Mouse (Mus musculus): ENCODE measurements around the gene Cep135. TPM values are rescaled to one million over a fixed set of nuclear protein-coding genes. Genes with fewer than 3 reads are reported as not detected.
A peak's percentile ranks its signal among the peaks of the same experiment; 100 is the strongest.

Gene Cep135
- total RNA-seq, 2 experiments from 2014 or later, result 5.4 to 7.2 TPM

DNA sequence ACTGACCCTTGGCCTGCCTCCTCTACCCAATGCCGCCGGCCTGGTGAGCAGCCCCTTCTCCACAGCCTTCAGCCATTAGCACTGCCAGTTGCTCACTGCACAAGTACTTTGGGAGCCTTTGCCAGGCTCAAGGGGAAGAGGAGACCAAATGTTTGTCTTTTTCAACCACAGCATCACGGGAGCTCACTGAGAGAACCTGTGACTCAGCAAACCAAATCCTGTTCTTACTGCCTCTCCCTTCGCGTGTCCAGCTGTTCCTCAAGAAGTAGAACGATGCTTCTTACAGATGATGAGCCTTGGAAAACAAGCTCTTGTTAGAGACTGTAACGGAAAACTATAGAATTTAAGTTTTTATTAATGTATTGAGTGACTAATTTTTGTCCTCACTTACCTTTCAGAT, 55.7 kb downstream of the Cep135 start:
- DNase-seq (ENCODE audit: low spot score in 2 of 2), result no peak

DNA sequence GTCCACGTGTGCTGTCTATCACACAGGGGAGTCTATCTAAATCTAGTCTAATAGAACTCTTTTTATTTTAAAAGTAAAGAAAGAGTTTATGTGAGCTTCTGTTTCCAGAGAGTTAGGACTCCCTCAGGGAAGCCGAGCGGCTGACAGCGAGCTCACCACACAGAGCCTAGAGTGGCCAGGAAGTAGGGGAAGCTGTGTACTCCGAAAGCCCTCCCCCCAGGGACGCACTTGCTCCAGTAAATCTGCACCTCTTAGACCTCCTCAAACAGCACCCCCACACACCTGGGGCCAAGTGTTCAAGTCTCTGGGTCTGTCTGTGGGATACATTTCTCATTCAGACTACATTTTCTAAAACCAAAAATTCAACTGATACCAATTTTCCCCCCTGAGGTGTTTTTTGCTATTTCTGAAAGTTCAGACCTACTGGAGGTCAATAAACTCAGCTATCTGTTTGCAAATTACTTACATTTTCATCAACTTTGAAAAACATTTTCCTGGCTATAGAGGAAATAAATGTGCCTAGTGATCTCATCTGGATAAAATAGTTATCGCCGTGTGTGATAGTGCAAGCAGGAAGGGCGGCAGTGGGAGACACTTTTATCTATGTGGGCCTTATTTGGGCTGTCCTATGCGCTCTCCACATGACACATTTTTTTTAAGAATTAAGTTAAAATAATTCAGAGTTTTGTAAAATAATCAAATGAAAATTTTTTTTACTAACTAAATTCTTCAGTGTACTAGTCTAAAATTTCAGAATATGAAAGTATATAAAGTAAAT, 56.8 kb downstream of the Cep135 start:
- no peak for DNase-seq (ENCODE audit: low spot score in 2 of 2)

DNA sequence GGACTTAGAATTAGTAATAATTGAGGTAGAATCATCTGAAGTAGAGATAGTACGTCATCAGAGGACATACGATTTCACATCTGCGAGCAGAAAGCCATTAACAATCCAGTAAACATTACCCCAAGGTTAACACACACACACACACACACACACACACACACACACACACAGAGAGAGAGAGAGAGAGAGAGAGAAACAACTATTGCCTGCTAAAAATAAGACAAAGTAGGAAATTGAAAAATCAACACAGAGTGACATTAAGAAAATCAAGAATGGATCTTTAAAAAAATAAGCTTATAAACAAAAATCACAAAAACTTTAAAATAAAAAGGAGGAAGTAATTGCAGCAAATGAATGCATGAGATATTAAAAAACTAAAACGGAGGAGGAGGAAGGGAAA, 61.4 kb downstream of the Cep135 start:
- no peak for DNase-seq (ENCODE audit: low spot score in 2 of 2)

DNA sequence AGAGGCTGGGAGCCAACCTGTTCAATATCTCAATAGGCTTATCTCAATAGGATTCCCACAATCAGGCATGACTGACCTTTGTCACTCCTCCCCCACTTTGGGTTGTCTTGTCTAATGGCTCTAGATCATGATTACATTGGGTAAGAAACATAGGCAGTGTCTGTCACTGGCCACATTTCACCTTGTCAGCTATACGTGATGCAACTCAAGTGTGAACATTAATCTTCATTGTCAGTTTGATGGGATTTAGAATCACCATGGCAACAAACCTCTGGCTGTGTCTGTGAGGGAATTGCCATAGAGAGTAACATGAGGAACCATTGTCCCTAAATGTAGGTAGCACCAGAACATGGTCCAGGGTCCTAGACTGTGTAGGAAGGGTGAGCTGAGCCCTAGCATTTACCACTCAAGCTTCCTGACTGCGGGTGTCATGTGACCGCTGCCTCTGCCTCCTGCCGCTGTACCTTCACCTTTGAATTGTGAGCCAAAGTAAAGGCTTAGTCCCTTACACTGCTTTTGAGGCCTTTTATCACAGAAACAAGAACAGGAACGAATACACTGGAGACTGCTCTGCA, 62.7 kb downstream of the Cep135 start:
- DNase-seq (ENCODE audit: low spot score in 2 of 2), result no peak

DNA sequence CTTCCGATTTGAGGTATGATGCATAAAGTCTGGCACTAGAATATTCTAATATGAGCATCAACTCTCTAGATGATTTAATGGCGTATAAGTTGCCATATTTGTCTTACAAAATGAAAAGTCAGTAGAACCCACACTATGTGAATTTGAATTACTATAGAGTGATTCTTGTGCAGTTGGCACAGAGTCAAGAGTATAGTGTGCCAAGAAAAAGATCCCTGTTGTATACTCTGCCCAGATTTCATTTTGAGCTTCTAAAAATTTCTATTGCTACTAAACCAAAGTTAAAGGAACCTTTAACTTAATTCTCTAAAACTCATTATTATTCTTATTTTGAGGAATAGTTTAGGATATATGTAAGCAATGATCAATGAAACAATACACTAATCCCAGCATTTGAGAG, 67.7 kb downstream of the Cep135 start, which contains the start of gene C530008M17Rik:
C530008M17Rik (plus strand) TSS at position 301 of the 400 bp plus-strand sequence.
- DNase-seq (ENCODE audit: low spot score in 2 of 2), result no peak

DNA sequence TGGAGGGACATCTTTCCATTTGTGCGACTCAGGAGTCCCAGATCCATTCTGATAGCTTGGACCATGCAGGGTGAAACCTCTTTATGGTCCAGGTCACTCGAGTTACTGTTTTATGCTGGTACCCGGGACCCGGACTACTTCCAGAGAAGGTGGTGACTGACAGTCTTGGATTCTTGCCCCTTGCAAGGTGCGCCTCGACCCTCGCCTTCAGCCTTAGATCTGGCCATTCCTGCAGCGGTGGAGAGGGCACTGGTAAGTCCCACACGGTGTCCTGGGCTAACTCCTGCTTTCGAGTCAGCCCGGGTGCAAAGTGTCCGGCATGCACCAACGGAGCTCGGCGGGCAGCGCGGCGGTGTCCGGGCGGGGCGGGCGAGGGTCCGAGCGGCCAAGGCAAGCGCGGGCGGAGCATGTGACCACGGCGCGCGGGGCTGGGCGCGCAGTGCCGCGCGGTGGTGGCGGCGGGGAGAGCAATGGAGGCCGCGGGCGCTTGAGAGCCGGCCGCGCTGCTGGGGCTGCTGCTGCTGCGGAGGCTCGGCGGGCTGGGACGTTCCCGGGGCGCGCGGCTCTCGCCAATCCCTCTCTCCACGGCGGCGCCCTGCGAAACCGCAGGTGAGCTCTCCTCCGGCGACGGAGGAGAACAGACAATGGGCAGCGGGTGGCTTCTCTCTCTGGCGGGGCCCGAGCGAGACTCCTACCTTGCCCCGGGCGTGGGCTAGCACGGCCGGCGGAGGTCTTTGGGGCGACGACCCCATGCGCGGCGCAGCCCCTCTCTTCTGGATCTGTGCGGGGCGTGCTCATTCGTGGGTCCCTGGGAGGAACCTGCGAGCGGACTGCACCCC, 69.0 kb downstream of the Cep135 start:
- peak; percentile 67 to 81 for DNase-seq (ENCODE audit: low spot score in 2 of 2)

DNA sequence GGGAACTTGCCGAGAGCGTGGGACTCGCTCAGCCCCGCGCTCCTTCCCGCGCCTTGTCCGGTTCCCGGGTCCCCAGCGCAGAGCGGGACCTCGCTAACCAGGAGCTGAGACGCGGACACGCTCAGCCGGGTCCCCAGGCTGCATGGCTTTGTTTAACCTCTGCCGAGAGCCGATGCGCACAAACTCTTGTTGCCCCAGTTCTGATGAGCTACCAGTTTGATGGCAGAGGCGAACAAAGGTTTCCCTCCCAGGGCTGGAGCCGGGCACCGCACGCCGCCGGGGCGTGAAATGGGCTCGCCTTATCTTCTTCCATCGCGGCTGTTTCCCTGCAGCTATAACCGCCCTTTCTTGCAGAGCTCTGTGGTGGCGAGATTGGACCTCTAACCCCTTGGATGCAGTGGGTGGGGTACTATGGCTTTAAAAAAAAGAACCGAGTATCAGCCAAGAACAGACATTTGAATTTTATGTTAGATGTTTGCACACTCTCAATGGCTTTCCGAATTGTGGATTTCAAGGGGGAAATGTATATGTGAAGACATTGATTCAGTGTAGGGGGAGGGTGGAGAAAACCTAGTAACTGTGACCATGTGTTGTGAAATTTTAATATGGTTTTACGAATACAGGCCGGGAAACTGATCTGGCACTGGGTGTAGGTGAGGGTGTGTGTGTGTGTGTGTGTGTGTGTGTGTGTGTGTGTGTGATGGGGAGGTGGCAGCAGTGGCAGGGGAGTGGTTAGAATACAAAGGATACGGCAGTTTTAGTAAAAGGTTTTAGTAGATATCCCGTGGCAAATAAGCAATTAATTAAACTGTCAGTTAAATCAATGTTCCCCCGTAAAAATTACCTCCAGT, 69.8 kb downstream of the Cep135 start:
- DNase-seq (ENCODE audit: low spot score in 2 of 2), result peak; percentile 25 to 41

DNA sequence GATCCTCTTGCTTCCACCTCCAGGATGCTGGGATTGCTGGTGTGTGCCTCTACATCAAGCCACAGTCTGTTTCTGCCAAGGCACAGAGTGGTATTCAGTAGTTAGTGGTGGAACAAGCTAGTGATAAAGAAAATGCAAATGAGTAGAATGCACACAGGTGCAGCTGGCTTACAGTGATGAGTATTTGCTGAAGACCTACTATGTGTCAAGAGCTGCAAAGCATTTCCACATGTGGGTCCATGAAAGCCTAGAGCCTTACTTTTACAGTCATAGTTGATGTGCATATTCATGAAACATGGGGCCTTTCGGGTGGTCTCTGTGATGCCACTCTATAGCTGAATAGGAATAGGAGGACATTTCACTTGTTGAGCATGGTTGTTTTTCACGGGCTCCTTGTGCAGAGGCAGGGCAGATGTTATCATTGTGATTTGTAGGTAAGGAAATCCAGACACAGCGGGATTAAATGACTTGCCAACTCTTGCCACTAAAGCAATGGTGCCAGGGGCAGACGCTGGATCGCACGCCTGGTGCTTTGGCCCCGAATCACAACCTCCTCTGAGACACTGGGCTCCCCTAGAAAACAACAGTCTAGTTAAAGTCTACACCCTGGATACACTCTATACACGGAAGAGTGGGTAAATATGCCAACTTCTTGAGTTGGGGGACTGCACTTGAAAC, 71.6 kb downstream of the Cep135 start:
- no peak for DNase-seq (ENCODE audit: low spot score in 2 of 2)

DNA sequence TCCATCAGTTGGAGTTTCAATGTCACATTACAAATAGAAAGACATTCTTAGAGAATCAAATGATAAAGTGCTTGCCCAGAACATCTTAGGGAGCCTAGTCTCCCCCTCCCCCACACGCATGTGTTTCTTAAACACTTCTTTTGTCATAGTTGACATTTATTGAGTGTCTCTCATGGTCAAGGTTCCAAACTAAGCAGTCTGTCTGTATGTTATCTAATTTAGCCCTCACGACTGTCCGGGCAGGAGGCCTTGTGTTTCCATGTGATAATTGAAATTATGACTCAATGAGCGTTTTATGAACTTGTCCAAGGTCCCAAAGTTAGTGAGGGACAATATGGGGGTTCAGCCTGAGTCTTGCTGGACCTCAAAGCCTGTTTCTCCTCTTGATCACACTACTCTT, 72.8 kb downstream of the Cep135 start:
- no peak for DNase-seq (ENCODE audit: low spot score in 2 of 2)

DNA sequence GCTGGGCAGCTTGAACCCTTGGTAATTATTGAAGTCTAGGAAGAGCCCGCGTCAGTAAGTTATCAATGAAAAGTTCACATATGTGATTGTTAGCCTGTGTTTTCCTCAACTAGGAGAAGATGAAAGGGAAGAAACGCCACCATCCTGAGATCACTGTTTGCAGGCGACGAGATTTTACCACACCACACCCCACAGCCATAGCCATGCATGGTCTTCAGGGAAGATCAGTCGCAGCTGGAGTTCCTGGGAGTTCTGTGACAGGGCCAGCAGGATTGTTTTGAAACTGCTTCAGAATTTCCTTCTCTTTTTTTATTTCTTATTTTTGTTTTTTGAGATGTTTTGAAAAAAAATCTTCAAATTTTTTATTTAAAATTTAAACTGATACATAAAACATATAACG, 76.4 kb downstream of the Cep135 start:
- DNase-seq (ENCODE audit: low spot score in 2 of 2), result no peak

DNA sequence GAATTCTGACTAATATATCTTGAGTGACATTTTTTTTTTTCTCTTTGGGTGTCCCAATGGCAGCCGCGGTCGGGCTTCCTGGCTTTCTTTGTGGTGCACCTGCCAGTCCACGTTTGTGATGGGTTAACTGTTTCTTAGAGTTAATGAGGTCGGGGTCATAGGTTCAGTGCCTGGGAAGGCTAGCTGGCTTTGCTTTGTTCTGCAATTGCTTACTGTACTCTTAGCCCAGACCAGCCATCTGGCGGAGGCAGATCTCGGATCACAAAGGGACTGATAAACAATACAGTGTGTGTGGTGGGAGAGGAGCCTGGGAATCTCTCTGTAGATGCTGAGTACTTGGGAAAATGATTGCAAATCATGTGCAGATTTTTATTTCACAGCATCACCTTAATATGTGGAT, 76.9 kb downstream of the Cep135 start:
- no peak for DNase-seq (ENCODE audit: low spot score in 2 of 2)

DNA sequence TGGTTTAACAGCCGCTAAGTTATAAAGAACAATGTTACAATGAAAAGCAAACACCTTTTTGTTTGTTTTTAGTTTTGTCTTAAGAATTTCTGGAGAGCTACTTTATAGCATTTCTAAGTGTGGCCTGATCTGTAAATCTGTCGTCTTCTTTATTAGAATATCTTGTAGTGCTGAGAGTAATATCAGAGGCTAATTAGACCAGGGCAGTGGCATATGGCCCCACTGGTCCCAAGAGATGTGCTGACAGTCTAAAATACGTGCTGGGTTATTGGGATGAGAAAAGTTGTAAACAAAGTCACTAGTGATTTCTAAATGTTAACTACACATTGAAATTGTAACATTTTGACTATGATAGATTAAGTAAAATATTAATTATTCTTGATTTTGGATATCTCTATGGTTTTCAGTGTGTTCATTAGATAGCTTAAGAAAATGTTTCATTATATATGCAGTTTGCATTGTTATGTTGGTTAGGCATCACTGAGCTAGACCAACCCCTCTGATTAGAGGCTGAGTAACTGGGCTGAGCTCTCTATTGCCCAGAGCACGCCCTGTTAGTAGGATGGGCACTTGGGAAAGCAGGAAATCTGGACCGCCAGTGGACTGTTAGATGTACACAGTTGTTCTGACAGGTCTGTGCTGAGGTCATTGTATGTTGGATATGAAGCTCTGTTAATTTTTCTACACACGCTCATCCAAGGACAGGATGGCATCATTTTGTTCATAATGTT, 77.7 kb downstream of the Cep135 start:
- no peak for DNase-seq (ENCODE audit: low spot score in 2 of 2)

DNA sequence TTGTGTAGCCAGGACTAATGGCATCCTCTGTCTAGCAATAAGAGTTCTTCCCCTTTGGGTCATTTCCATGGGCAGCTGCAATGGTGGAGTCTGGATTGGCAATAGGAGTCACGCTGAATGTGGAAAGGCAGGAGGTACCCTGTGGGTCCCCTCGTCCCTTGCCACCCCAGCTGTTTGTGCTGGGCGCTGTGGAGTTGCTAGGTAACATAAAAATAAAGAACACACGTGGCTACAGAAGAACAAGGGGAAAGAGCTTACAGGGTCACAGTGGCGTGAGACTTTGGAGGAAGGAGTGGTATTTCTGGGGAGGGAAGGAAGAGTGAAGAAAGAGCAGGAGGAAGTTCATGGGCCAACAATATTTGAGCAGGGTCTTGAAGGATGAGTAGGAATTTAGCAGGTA, 79.6 kb downstream of the Cep135 start:
- DNase-seq (ENCODE audit: low spot score in 2 of 2), result no peak

DNA sequence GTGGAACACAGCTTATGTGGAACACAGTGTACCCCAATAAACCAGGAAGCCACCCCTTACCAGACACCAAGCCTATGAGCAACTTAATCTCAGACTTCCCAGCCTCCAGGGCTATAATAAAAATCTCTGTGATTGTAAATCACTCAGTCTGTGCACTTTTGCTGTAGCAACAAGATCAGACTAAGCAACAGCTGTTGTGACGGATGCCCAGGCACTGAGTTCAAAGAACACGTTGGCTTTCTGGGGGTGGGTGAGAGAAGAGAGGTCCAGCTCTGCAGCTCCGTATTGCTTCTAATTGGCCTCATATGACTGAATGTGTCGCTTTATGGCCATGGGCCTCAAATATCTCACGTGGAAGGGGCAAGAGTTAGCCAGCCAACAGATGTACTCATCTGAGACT, 80.0 kb downstream of the Cep135 start:
- DNase-seq (ENCODE audit: low spot score in 2 of 2), result no peak

DNA sequence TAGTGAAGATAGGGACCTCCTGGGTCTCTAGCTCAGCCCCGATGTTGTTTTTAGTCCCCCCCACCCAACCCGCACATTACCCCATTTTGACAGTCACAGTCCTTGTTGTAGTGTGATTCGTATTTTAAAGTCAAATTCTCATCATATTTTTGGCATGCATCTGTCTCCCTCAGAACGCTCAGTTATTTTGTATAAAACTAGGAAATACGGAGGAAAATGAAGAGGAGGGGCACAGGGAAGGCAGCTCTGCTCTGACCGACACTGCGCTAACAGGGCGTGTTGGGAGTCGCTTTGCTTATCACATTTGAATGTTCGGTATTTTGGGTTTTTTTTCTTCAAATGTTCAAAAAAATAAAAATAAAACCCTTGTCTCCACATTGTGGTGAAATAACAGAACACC, 81.7 kb downstream of the Cep135 start:
- no peak for DNase-seq (ENCODE audit: low spot score in 2 of 2)

DNA sequence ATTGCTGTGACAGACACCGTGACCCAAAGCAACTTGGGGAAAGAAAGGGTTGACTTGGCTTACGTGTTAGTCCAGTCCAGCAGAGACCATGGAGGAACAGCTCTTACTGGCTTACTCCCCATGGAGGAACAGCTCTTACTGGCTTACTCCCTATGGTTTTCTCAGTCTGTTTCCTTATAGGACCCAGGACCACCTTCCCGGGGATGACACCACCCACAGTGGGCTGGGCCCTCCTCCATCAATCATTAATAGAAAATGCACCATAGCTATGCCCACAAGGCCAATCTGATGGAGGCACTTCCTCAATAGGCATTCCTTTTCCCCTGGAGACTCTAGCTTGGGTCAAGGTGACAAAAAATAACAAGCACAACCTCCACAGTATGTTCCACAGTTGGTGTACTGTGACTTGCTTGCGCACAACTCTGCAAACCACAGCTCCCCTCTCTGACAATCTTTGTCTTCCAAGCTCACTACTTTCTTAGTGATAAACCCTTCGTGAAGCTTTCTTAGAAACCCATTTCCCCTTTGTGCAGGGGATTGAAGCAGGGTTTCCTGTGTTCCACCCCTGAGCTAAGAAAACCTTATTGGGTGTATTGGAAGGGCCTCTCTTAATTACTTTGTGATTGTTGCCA, 85.6 kb downstream of the Cep135 start:
- DNase-seq (ENCODE audit: low spot score in 2 of 2), result no peak

DNA sequence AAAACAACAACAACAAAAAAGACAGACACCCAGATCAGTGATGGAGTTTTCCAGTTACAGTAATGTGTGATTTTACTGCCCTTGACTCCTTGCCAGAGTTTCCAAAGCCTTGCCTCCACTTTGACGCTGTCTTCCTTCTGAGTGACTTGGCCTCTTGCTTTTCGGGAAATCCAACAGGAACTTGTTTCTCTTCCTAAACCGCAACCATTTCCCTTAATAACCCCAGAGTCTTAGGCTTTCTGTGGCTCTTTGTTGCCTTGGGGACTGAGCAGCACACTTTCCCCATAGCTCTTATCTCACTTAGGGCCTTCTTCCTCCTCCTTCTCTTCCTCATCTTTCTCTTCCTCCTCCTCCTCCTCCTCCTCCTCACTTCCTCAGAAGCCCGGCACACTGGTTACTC, 86.9 kb downstream of the Cep135 start:
- DNase-seq (ENCODE audit: low spot score in 2 of 2), result no peak

DNA sequence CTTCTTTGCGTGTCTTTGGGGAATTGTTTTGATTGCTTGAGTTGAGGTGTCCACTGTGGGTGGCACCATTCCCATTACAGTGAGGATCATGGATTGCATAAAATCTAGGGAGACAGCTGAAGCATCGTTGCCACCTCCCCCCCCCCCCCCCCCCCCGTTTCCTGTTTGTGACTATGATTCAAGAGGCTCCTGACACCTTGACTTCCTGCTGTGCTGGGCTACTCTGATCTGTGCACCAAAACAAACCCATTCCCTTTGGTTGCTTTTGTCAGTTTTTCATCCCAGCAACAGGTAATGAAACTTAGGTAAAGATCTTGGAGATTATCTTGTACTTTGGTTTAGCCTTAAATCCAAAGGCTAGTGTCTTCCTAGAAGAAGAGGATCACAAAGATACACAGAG, 92.5 kb downstream of the Cep135 start:
- no peak for DNase-seq (ENCODE audit: low spot score in 2 of 2)

DNA sequence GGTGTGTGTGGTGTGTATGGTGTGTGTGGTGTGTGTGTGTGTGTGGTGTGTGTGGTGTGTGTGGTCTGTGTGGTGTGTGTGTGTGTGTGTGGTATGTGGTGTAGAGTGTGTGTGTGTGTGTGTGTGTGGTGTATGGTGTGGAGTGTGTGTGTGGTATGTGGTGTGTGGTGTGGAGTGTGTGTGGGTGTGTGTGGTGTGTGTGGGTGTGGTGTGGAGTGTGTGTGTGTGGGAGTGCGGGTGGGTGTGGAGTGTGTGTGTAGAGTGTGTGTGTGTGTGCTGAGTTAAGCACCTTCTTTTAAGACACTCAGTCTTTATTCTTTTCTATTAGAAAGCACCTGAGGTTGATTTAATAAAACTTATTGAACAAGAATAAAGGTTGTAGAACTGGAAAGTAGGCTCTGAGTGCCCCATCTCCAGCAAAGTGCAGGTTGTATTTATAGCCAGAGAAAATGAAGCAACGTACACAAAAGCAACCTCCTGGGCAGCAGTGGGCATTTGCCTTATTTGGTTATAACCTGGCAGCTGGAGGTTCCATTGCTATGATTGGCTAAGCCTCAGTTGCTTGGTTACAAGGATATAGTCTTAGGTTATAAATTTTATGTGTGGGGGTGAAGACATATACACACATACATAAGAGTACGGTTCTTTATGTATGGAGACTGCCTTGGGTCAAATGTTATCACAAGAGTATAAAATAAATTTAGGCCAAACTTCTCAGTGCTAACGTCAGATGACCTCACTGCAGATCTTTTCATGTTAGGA, 93.6 kb downstream of the Cep135 start:
- no peak for DNase-seq (ENCODE audit: low spot score in 2 of 2)
